Mouse (Mus musculus): ENCODE data around the gene Foxf2.

The Foxf2 gene

DNA sequence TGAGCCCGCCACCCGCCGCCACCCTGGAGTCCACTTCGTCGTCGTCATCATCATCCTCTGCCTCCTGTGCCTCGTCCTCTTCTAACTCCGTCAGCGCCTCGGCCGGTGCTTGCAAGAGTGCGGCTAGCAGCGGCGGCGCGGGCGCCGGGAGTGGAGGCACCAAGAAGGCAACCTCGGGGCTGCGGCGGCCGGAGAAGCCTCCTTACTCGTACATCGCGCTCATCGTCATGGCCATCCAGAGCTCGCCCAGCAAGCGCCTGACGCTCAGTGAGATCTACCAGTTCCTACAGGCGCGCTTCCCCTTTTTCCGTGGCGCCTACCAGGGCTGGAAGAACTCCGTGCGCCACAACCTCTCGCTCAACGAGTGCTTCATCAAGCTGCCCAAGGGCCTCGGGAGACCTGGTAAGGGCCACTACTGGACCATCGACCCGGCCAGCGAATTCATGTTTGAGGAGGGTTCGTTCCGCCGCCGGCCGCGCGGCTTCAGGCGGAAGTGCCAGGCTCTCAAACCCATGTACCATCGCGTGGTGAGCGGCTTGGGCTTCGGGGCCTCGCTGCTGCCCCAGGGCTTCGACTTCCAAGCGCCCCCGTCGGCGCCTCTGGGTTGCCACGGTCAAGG, 676 bp downstream of the Foxf2 start:
- no peak for DNase-seq

DNA sequence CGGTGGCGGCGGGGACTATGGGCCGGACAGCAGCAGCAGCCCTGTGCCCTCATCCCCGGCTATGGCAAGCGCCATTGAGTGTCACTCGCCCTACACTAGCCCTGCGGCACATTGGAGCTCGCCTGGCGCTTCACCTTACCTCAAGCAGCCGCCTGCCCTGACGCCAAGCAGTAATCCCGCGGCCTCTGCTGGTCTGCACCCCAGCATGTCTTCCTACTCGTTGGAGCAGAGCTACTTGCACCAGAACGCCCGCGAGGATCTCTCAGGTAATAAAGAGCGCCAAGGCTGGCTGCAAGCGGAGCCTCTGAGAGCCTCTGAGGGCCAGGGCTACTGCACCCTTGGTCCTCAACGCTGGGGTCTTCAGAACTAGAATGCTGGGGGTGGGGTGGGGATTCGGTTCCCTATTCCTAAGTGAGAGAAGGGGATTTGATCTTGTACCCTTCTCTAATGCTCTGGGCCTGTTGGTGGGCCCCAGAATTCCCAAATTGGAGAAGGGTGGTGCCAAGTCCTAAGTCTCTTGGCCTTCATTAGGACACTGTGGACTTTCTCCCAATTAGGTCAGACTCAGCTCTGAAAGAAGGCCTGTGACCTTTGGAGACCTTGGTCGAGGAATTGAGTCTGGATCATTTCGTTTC, 1.5 kb downstream of the Foxf2 start:
- DNase-seq: no peak

DNA sequence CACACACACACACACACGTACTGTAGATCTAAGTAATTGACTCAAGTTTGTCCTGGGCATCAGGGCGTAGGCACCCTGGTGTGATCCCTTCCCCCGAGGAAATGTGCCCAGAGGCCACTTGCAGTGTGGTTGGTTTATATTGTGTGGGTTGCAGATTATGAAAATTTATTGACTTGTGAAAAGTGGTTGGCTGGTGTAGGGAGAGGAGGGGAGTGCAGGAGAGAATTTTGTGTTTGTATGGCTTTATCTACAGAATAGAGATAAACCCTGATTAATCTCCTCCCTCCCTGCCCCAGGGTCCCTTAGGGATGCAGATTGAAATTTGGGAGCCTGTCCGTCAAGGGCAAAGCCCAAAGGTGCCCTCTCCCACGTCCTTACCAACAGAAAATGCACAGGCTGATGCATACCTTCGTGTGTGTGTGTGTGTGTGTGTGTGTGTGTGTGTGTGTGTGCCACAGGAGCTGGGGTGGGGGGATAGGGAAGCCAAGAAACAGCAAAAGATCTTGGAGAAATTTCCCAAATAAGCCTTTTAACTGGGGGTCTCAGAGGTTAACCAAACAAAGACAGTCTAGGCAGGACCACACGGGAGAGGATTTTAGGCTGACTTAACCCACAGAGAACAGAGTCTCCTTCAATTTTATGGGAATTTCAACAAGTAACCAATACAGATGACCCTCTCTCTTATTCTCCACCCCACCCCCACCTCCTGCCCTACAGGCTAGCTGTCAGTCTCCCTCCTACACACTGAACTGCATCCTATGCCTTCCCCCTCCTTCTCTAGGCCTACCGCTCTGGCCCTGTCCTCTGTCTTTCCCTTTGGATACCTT, 2.5 kb downstream of the Foxf2 start:
- DNase-seq: no peak

DNA sequence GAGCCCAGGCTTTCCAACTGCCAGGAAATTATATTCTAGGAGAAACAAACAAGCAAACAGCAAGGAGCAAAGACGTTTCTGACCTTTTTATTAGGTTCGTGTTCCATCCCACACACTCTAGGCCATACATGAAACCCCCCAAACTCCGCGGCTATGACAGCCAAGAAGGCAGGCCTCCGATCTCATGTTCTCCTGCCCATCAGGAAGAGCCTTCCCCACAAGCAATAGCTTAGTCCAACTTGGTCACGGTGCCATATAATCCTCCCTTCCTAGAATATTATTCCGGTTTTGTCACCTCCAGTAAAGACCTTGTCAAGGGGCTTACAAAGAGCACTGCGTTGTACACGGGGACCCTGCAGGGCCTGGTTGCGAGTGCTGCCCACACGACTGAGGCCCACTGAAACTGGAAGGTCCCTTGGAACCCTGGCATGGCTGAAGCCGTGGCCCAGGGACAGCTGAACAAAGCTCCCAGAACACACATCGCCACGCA, 3.1 kb downstream of the Foxf2 start:
- DNase-seq: no peak

DNA sequence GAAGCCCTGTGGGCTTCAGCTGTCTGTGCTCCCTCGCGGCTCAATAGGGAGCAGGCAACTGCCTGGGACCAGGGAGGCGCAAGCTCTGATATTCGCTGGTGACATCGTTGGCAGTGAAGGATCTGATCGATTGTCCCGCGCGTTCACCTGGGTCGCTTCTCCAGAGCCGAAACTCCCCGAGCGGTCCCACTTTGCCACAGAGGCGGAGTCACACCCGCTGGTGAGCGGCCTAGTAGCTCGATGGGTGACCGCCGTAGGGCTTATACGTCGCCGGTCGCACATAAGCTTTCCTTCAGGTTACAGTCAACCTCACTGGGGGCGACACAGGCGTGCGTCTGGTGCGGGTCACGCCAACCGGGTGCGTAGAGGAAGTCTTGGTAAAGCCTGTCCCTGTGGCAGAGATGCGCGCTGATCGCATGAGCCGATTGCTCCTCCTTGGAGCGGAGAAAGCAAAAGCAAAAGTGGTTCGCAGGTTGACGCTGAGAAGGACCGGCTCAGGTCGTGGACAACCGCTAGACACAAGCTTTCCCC, 3.8 kb downstream of the Foxf2 start:
- no peak for DNase-seq

DNA sequence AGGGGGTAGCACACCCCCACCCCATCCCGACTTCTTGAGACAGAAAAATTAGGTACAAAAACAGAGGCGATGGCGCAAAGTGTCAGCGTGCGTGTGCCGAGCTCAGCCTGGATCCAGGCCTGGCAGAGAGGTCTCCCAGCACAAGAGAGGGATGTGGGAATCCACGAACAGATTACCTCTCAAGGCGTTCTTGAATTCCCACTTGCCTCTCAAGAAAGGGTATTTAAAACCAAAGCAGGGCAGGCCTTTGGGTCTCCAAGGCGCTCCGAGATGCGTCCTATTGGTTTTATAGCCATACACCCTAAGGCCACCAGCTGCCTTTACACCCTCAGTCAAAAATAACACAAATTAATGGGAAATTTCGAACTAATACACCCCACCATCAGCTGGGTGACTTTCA, 4.4 kb downstream of the Foxf2 start:
- no peak for DNase-seq

DNA sequence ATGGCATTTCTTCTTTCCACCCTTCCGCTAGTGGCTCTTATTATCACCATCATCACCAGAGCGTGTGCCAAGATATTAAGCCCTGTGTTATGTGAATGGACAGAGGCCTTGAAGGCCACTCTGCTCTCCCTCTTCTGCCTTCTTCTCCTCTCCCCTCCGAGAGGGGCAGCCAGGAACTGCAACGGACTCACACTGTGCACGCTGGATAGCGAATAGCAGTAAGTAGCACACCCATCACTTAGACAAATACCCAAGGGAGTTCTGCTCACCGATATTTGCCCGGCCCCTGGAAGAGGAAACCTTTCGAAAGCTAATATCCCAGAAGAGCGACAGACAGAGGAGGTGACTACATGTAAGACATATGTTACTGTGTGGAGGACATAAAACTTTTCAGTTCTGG, 4.9 kb downstream of the Foxf2 start:
- no peak for DNase-seq

DNA sequence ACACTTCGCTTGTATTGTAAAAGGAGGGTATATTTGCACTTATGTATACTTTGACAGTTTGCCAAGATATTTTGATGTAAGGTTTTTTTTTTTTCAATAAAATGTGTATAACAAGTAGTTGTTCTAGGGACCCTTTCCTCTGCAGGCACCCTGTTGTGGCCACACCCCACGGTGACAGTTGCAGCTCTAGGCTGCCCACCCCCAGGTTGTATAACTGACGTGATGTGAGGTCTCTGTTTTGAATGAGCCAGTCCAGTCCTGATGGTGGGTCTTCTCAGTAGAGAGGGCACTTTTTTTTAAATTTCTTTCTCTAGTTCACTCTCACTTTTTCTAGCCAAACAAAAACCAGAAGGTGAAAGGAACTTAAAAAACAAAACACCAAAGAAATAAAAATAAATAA, 5.7 kb downstream of the Foxf2 start:
- DNase-seq: no peak

DNA sequence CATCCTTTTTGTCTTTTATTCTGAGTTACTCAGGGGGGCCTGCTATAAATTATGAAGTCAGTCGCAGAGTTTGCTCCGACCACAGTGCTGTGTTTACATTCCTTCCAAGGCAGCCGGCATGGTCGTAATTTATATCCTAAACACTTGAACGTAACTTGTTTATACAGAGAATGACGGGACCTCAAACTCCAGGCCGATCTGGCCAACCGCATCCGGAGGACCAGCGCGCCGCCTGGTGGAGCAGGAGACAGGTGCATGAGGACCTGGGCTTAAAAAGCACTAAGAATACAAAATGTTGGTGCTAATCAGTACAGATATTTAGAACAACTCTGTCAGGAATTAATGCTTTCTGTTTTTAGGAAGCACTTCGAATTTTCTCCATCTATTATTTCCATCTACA, 6.8 kb downstream of the Foxf2 start:
- DNase-seq: peak; percentile 54

DNA sequence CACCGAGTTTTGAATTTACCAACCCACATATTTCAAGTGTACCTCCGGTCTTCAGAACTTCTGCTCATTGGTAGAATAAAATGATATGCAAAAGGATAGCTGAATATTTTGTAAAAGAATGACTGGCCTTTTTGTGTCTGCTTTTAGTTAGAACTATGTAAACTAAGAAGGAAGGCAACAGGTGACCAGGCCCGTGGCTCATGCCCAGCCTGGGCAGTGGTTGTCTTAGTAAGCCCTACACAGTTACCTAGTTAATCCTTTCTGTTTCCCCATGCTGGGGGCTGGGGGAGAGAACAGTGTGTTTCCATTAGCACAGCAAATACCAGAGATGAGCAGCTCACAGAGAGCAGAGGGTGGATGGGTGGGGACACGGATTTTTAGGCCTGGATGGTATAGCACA, 7.6 kb downstream of the Foxf2 start:
- DNase-seq: no peak

DNA sequence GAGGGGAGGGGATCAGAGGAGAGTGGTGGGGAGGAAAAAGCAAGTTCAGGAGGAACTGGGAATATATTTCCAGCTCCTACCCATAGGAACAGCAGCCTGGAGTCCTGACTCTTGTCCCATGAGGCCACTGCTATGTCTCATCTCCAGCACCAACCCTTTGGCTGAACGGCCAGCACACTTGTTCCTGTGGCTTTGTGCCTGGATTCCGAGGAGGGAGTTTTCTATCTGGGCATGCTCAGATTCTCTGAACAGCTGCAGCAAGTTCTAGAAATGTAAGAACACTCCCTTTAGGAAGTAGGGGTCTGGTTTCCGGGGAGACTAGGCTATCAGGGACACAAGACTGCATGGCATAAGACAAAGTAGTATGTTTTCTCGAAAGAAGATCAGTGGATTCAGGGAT, 9.9 kb downstream of the Foxf2 start:
- no peak for DNase-seq

DNA sequence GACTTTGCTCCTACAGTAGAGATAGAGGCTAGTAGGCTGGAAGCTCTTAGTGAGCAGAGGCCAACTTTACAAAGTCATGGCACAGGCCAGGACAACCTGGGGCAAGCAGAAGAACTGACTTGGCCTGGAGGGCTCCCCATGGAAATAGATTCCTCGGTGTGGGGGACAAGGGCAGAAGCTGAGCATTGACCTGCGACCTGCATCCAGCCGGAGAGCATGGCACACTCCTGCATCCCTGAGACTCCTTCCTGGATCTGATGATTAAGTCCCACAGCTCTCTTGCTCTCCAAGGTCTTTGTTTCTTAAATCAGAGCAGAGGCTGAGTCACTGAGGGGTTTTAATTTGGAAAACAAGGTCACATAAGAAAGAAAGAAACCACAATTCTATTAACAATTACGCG, 15.9 kb downstream of the Foxf2 start:
- DNase-seq: no peak

DNA sequence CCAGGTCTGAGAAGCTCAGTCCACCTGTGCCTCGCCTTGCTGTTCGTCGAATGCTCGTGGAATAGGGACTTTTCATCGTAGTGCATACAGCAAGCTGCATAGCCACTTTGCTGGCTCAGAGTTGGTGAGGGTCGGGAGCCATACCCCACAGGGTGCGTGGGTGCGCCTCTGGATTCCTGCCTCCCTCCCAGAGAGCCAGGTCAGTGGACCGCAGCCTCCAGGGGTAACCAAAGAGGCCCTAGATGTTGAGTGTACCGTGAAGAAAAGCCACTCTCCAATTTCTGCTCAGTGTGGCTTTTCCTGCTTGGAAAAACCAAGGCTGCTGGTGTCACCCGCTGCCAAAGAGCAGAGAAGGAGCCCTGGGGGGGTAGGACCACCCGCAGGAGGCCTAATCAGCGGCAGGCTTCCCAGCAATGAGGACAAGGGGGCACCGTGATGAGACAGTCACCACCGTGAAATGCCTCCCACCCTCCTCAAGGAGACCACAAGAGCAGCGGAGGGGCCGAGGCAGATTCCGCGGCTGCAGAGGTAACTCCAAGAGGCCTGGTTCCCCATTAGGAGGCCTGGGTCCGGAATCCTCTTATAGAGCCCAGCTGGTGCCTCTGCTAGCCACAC, 26.6 kb downstream of the Foxf2 start:
- DNase-seq: no peak

DNA sequence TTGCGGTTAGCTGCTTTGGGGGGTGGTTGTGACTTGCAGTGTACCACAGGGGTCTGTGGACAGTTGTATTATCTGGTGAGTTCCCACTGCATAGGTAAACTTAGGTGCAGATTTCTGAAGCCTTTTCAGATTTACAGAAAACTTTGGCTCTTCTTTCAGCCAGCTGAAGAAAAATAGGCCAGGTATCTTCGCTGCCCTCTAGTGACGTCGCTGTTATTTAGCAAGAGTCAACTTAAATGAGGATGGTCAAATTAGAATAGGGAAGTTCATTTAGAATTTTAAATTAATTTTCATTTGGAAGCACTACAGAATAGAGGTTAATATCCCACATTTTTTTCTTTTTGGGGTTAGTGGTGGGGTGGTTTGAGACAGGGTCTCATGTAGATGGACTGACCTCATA, 30.6 kb downstream of the Foxf2 start:
- DNase-seq: no peak

DNA sequence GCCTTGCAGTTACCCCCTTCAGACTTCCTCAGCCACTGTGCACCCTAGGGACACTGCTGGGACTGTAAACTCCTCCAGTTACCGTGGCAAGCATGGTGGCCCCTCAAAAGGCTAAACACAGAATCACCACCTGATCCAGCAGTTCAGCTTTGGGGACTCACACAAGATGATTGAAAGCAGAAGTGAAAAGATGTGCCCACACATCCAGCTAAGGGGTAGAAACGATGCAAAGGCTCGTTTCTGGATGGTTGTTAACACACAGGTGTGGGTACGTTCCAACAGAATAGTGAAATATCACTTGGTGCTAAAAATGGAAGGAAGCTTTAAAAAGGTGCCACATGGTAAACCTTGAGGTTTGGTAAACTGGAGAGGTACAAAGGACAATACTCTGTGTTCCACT, 32.6 kb downstream of the Foxf2 start:
- DNase-seq: no peak

DNA sequence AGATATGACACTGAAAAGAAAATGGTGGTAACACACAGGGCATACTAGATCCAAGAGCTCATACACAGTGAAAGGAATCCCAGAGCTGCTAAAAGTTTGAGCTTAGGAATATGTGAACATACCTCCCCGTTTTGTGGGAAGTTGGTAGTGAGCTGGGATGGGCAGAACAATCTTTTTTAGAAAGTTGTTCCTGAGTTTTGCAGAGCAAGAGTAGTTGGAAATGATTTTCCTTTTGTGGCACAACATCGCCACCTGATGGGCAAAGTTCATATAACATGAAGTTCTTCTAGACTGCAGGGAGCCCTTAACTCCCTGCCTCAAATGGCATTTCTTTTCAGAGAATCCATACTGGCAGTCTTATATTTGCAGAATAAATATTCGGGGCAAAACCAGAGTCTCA, 33.3 kb downstream of the Foxf2 start:
- DNase-seq: peak; percentile 68

DNA sequence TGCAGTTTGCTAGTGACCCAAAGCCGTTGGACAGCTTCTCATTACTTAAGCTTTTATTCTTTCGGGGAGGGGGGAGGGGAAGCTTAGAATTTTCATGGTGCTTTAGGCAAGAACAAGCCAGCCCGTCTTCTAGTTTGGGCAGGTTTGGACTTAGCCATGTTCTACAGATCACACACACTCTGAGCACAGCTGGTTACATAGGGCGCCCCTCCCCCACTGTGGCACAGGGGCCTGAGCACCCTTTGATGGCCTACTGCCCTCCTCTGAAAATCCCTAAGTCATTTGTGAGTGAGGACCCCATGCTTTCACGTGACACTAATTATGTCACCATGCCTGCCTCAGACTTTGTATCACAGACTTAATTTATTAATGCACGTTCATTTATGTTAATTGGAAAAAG, 35.6 kb downstream of the Foxf2 start:
- no peak for DNase-seq

DNA sequence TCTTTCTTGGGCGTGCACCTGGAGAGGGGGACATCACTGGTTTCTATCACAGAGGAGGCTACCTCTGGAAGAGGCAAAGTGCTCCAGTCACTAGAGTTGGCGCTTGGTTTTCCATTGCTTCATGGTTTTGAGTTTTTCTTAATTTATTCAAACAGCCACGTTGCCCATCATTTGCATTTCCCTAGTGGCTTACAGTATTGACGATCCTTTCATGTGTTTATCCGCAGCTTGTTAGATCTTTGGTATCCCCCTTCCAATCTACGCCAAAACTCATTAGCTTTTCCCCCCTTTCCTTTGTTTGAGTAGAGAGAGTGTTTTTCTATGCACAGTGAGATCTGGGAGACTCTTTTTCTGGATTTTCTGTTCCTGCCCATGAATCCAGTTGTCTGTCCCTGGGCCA, 39.8 kb downstream of the Foxf2 start:
- DNase-seq: no peak

DNA sequence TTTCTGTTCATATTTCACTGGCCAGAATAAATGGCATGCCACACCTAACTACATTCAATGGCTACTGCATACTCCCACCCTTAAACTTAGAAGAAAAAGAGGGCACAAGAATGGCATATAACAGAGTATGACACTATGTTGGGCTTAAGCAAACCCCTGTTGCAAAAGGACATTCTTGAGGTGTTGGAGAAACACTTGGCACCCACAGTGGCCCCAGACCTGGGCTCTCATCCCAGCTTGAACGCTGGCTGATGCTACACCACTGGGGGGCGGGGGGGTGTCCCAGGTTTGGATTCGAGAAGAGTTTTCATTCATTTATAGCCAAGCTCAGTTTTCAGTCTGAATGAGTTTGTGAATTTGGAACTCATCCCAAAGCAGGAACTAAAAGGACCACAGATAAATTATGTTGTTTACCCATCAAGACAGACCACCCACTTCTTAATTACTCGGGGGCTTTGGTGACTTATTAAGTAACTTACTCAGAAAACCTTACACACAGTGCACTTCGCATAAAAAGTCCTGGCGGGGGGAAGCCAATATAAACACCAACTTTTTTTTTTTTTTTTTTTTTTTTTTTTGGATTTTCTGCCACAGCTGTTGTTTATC, 42.4 kb downstream of the Foxf2 start:
- DNase-seq: no peak

DNA sequence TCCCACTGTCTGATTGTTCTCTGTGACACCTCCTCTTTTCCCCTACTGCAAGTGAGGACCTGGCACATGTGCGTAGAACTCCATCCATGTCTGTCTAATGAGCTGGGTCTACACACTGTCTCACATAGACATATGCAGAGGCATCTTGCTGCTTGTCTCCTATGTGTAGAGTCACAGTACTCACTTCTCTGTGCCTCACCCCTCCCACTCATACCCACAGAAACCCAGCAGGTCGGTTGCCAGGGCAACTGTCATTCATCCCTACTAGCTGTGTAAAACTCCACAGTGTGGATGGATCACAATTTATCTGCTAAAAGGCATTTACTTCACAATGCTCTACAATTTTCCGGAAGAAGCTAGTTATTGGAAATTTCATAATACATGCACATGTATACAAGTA, 46.5 kb downstream of the Foxf2 start:
- DNase-seq: peak; percentile 15

Measured in right cerebral cortex, adult 18-20 months (tissue).